Mouse (Mus musculus) hindbrain, embryonic 14.5 days (tissue): ENCODE measurements at regions not wholly inside any gene's neighbourhood (a gene's known extent, or its start where the extent isn't known, plus 50 kb on each side); places are given as distances from the start of the nearest gene placed in this dataset.
A peak's percentile ranks its signal among the peaks of the same experiment; 100 is the strongest.

Experiments
- ATAC-seq: fragments of 200-750 bp; cut with Nextera tagmentation; 2 replicates; pipeline ENCODE4 v1.8.0; 2017; ENCODE audit warnings: moderate number of reproducible peaks, mild to moderate bottlenecking, moderate TSS enrichment, moderate library complexity; ENCODE audit not compliant: low FRiP score
- DNase-seq: peaks from one replicate; pipeline ENCODE4 v3.0.0-alpha.2; 2015; ENCODE audit warnings: low spot score
- H3K27ac ChIP-seq: fragments of 300-500 bp; sonication (generic); 2 replicates; pipeline ENCODE4 v1.5.1; 2014; ENCODE audit warnings: mild to moderate bottlenecking, moderate library complexity
- H3K27me3 ChIP-seq: fragments of 300-500 bp; sonication (generic); 2 replicates; pipeline ENCODE4 v1.6.1; 2014; ENCODE audit warnings: mild to moderate bottlenecking, low read length, mixed read lengths; ENCODE audit not compliant: control insufficient read depth, insufficient read depth
- H3K36me3 ChIP-seq: fragments of 300-500 bp; sonication (generic); replicated peaks from 2 replicates; pipeline ENCODE4 v1.6.1; 2014; ENCODE audit not compliant: control insufficient read depth, insufficient read depth
- H3K4me1 ChIP-seq: fragments of 300-500 bp; sonication (generic); replicated peaks from 2 replicates; pipeline ENCODE4 v1.6.1; 2014; ENCODE audit warnings: antibody characterized with exemption, low read length, mixed read lengths; ENCODE audit not compliant: control insufficient read depth, insufficient read depth
- H3K4me2 ChIP-seq: fragments of 300-500 bp; sonication (generic); replicated peaks from 2 replicates; pipeline ENCODE4 v1.6.1; 2014; ENCODE audit warnings: mild to moderate bottlenecking, moderate library complexity
- H3K4me3 ChIP-seq: fragments of 300-500 bp; sonication (generic); replicated peaks from 2 replicates; pipeline ENCODE4 v1.5.1; 2014; ENCODE audit warnings: mild to moderate bottlenecking, low read length
- H3K9ac ChIP-seq: fragments of 300-500 bp; sonication (generic); 2 replicates; pipeline ENCODE4 v1.6.1; 2014
- H3K9me3 ChIP-seq: fragments of 300-500 bp; sonication (generic); 2 replicates; pipeline ENCODE4 v1.6.1; 2016; ENCODE audit warnings: low read length; ENCODE audit not compliant: control insufficient read depth
- WGBS: fragments of 180-500 bp; shearing (Covaris S2); extraction: QIAGEN DNeasy Blood & Tissue Kit; methylation state at CpG from one replicate; pipeline ENCODE4 v1.1.7; 2014; 5-methylcytosine and 5-hydroxymethylcytosine counted together

GRCm38 (mm10) chr1:78050231-78050630 lies 146.7 kb downstream of the Pax3 start:
- WGBS, result 96% methylated on average over 3 of the region's 3 CpGs
- H3K4me3 ChIP-seq, result no peak overlapping the region
- no peaks in the 10 kb centered on the region for H3K27me3 ChIP-seq
- no peak overlapping the region for H3K27ac ChIP-seq
- no peak overlapping the region for H3K4me2 ChIP-seq
- no peak for ATAC-seq
- DNase-seq, result no peak
- H3K4me1 ChIP-seq, result no peaks in the 10 kb centered on the region
- H3K36me3 ChIP-seq, result no peaks in the 10 kb centered on the region
- no peak overlapping the region for H3K9ac ChIP-seq
- no peaks in the 10 kb centered on the region for H3K9me3 ChIP-seq

- 86% methylated on average over 2 of the region's 2 CpGs for WGBS
- no peak overlapping the region for H3K4me2 ChIP-seq
- DNase-seq, result no peak
- no peaks in the 10 kb centered on the region for H3K4me1 ChIP-seq
- H3K4me3 ChIP-seq, result no peak overlapping the region
- no peak for ATAC-seq
- no peak overlapping the region for H3K27ac ChIP-seq
- H3K36me3 ChIP-seq, result no peaks in the 10 kb centered on the region
- H3K9me3 ChIP-seq, result no peaks in the 10 kb centered on the region
- no peaks in the 10 kb centered on the region for H3K27me3 ChIP-seq
- H3K9ac ChIP-seq, result no peak overlapping the region
Measured at GRCm38 (mm10) chr1:78032336-78032735, 164.6 kb downstream of the Pax3 start.

GRCm38 (mm10) chr1:78021766-78022165 lies 175.2 kb downstream of the Pax3 start:
- WGBS, result 63% methylated on average over 6 of the region's 6 CpGs
- DNase-seq (no peak), ATAC-seq (no peak)
- Histone ChIP-seq H3K9me3 (no peaks in the 10 kb centered on the region), H3K4me3 (no peak overlapping the region), H3K36me3 (no peaks in the 10 kb centered on the region), H3K4me2 (no peak overlapping the region), H3K27ac (no peak overlapping the region), H3K4me1 (peaks cover 3% of the 10 kb centered on the region), H3K27me3 (no peaks in the 10 kb centered on the region), H3K9ac (no peak overlapping the region)

GRCm38 (mm10) chr1:78021014-78021413 lies 175.9 kb downstream of the Pax3 start:
- Histone ChIP-seq H3K4me1 (peaks cover 6% of the 10 kb centered on the region), H3K36me3 (no peaks in the 10 kb centered on the region), H3K9me3 (no peaks in the 10 kb centered on the region), H3K27ac (no peak overlapping the region), H3K4me3 (no peak overlapping the region), H3K27me3 (no peaks in the 10 kb centered on the region), H3K9ac (no peak overlapping the region), H3K4me2 (no peak overlapping the region)
- DNase-seq (no peak), ATAC-seq (no peak)
- WGBS, result 86% methylated on average over 6 of the region's 6 CpGs

- H3K36me3 ChIP-seq, result no peaks in the 10 kb centered on the region
- no peak overlapping the region for H3K4me2 ChIP-seq
- no peak overlapping the region for H3K9ac ChIP-seq
- no peak for DNase-seq
- no peaks in the 10 kb centered on the region for H3K9me3 ChIP-seq
- ATAC-seq, result no peak
- peaks cover 6% of the 10 kb centered on the region for H3K4me1 ChIP-seq
- no peak overlapping the region for H3K4me3 ChIP-seq
- no peak overlapping the region for H3K27ac ChIP-seq
- 86% methylated on average over 6 of the region's 6 CpGs for WGBS
- no peaks in the 10 kb centered on the region for H3K27me3 ChIP-seq
Measured at GRCm38 (mm10) chr1:78017949-78018617, 178.9 kb downstream of the Pax3 start.

GRCm38 (mm10) chr1:78016541-78017267 lies 180.2 kb downstream of the Pax3 start:
- H3K4me2 ChIP-seq, result peak overlapping the region; percentile 47
- H3K36me3 ChIP-seq, result no peaks in the 10 kb centered on the region
- H3K4me1 ChIP-seq, result peaks cover 6% of the 10 kb centered on the region
- no peak overlapping the region for H3K27ac ChIP-seq
- 39% methylated on average over 18 of the region's 18 CpGs for WGBS
- H3K9me3 ChIP-seq, result no peaks in the 10 kb centered on the region
- no peak overlapping the region for H3K4me3 ChIP-seq
- H3K9ac ChIP-seq, result peak overlapping the region; percentile 46; the same call in 1 of the 2 replicates
- DNase-seq (peak; percentile 35), ATAC-seq (peak; percentile 64; the same call in 1 of the 2 replicates)
- no peaks in the 10 kb centered on the region for H3K27me3 ChIP-seq

- 37% methylated on average over 3 of the region's 3 CpGs for WGBS
- Histone ChIP-seq H3K4me2 (no peak overlapping the region), H3K4me1 (peaks cover 6% of the 10 kb centered on the region), H3K9me3 (no peaks in the 10 kb centered on the region), H3K27me3 (no peaks in the 10 kb centered on the region), H3K4me3 (no peak overlapping the region), H3K27ac (no peak overlapping the region), H3K36me3 (no peaks in the 10 kb centered on the region), H3K9ac (no peak overlapping the region)
- DNase-seq (no peak), ATAC-seq (no peak)
Measured at GRCm38 (mm10) chr1:78015999-78016398, 180.9 kb downstream of the Pax3 start.

- H3K27ac ChIP-seq, result no peak overlapping the region
- no peak overlapping the region for H3K4me2 ChIP-seq
- H3K36me3 ChIP-seq, result no peaks in the 10 kb centered on the region
- WGBS, result 8% methylated on average over 3 of the region's 3 CpGs
- ATAC-seq, result no peak
- H3K9me3 ChIP-seq, result no peaks in the 10 kb centered on the region
- H3K9ac ChIP-seq, result no peak overlapping the region
- H3K27me3 ChIP-seq, result no peaks in the 10 kb centered on the region
- DNase-seq, result no peak
- H3K4me3 ChIP-seq, result no peak overlapping the region
- peaks cover 6% of the 10 kb centered on the region for H3K4me1 ChIP-seq
Measured at GRCm38 (mm10) chr1:78013396-78013795, 183.5 kb downstream of the Pax3 start.

- Histone ChIP-seq H3K4me3 (no peak overlapping the region), H3K36me3 (no peaks in the 10 kb centered on the region), H3K27ac (no peak overlapping the region), H3K27me3 (no peaks in the 10 kb centered on the region), H3K4me2 (no peak overlapping the region), H3K9me3 (no peaks in the 10 kb centered on the region), H3K9ac (no peak overlapping the region), H3K4me1 (no peaks in the 10 kb centered on the region)
- 33% methylated on average over 16 of the region's 16 CpGs for WGBS
- DNase-seq (no peak), ATAC-seq (no peak)
Measured at GRCm38 (mm10) chr1:78008811-78009410, 188.0 kb downstream of the Pax3 start.
